Mouse (Mus musculus): ENCODE data around the gene Nav1.

DNA sequence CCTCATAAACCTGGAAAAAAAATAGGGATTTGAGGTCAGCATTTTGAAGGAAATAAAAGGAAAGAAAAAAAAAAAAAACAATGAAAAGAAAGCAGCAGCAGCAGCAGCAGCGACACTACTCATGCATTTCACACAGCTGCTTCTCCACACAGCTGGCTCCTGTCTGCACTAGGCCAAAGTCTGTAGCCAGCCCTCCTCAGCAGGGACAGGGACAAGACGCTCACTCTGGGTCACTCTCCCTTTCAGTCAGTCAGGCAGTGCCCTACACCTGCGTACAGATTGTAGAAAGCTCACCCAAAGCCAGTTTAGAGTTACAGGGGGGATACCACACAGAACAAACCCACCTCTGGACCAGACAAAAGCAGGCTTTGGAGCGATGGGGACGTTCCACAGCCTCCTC, 149.2 kb downstream of the Nav1 start:
- TF ChIP-seq CTCF (IDR thresholded peaks at IDR 0.05; ENCODE audit: low read depth) (no peak), EP300 (optimal IDR thresholded peaks at IDR 0.05) (no peak)

Measured in stomach, postnatal 0 days (tissue).